In genomic region chr7:99305688-99306087, GRCm38 (mm10) we compare ENCODE assay signal across 24 mouse cellular contexts. TPM values are rescaled to one million over a fixed set of nuclear protein-coding genes. Genes with fewer than 3 reads are reported as not detected.
DNase-seq lines count a peak whose midpoint lies in the region; ATAC-seq and TF ChIP-seq lines count a peak whose summit lies in the region.
"Had no signal": no experiment of that assay in that cellular context is flagged by ENCODE, and none has a peak within 500 bp of the region (broad histone marks: within the 10 kb centered on the region; RNA-seq: fewer than 3 reads in every experiment).

No protein-coding gene starts in this region.

- no peak overlapping the region for H3K4me2 ChIP-seq in midbrain, postnatal 0 days (ENCODE audit: low read depth, low read length, poor library complexity, severe bottlenecking)
- no peak overlapping the region for H3K4me2 ChIP-seq in stomach, embryonic 16.5 days (ENCODE audit: low read depth, low read length)
- no peak overlapping the region for H3K4me2 ChIP-seq in stomach, postnatal 0 days (replicated peaks; ENCODE audit: low read depth)
- H3K4me2 ChIP-seq: limb, embryonic 15.5 days; liver, embryonic 13.5 days; neural tube, embryonic 12.5 days had no signal

- no peak overlapping the region for H3K4me3 ChIP-seq in midbrain, embryonic 10.5 days
- H3K4me3 ChIP-seq in midbrain, postnatal 0 days (ENCODE audit: low read depth, low read length): no peak overlapping the region
- no peak overlapping the region for H3K4me3 ChIP-seq in stomach, embryonic 16.5 days (replicated peaks; ENCODE audit: low read length)
- no peak overlapping the region for H3K4me3 ChIP-seq in stomach, postnatal 0 days (ENCODE audit: low read depth, low read length)
- H3K4me3 ChIP-seq: erythroblast, embryonic 14.5 days; limb, embryonic 10.5 days; limb, embryonic 15.5 days; liver, embryonic 13.5 days; neural tube, embryonic 12.5 days had no signal

- ATAC-seq in midbrain, postnatal 0 days (ENCODE audit: low FRiP score): no peak
- peak; percentile 25; the same call in 1 of the 2 replicates for ATAC-seq in stomach, embryonic 16.5 days (ENCODE audit: insufficient read depth, low FRiP score)
- no peak for ATAC-seq in stomach, postnatal 0 days (ENCODE audit: low FRiP score, low TSS enrichment)
- no peak for ATAC-seq in monocyte, adult 5-6 weeks (replicated peaks; ENCODE audit: insufficient number of reproducible peaks, low FRiP score, low TSS enrichment, poor library complexity, severe bottlenecking)

- H3K27ac ChIP-seq in midbrain, embryonic 10.5 days (replicated peaks): 0 out of 2 replicates have a peak overlapping the region, but pooled peaks have one; percentile 76
- H3K27ac ChIP-seq in midbrain, postnatal 0 days (ENCODE audit: low read depth, low read length): no peak overlapping the region
- no peak overlapping the region for H3K27ac ChIP-seq in stomach, embryonic 16.5 days (ENCODE audit: low read length)
- no peak overlapping the region for H3K27ac ChIP-seq in stomach, postnatal 0 days (replicated peaks)
- H3K27ac ChIP-seq: kidney, postnatal 0 days; limb, embryonic 15.5 days; liver, embryonic 13.5 days had no signal

- no peak overlapping the region for H3K9ac ChIP-seq in midbrain, postnatal 0 days (replicated peaks; ENCODE audit: low read length, poor library complexity, severe bottlenecking)
- no peak overlapping the region for H3K9ac ChIP-seq in stomach, embryonic 16.5 days (ENCODE audit: low read length)
- no peak overlapping the region for H3K9ac ChIP-seq in stomach, postnatal 0 days (ENCODE audit: low read length)
- H3K9ac ChIP-seq: forebrain, postnatal 0 days; limb, embryonic 15.5 days; liver, embryonic 13.5 days; neural tube, embryonic 12.5 days had no signal

- 88% methylated on average over 4 of the region's 4 CpGs for WGBS in midbrain, embryonic 10.5 days
- 83% methylated on average over 4 of the region's 4 CpGs for WGBS in midbrain, postnatal 0 days
- 56% methylated on average over 4 of the region's 4 CpGs for WGBS in stomach, embryonic 16.5 days
- WGBS in stomach, postnatal 0 days: 63% methylated on average over 4 of the region's 4 CpGs

- H3K4me1 ChIP-seq in midbrain, embryonic 10.5 days: peaks cover 67% of the 10 kb centered on the region
- peaks cover 17% of the 10 kb centered on the region for H3K4me1 ChIP-seq in midbrain, postnatal 0 days (ENCODE audit: insufficient read depth, low read length)
- peaks cover 13% of the 10 kb centered on the region; the same call in 1 of the 2 replicates for H3K4me1 ChIP-seq in stomach, embryonic 16.5 days (ENCODE audit: control insufficient read depth, insufficient read depth, low read length)
- H3K4me1 ChIP-seq in stomach, postnatal 0 days (replicated peaks; ENCODE audit: control insufficient read depth, insufficient read depth): 0 out of 2 replicates have a peak, but pooled peaks cover 2% of the 10 kb centered on the region
- H3K4me1 ChIP-seq: liver, embryonic 13.5 days had no signal

- no peak for TF ChIP-seq CTCF in midbrain, postnatal 0 days (IDR thresholded peaks at IDR 0.05)
- TF ChIP-seq CTCF in stomach, postnatal 0 days (IDR thresholded peaks at IDR 0.05; ENCODE audit: low read depth): no peak

- no peaks in the 10 kb centered on the region for H3K36me3 ChIP-seq in midbrain, embryonic 10.5 days
- H3K36me3 ChIP-seq in midbrain, postnatal 0 days (ENCODE audit: insufficient read depth, low read length): no peaks in the 10 kb centered on the region
- no peaks in the 10 kb centered on the region for H3K36me3 ChIP-seq in stomach, embryonic 16.5 days (ENCODE audit: control insufficient read depth, insufficient read depth, low read length)
- no peaks in the 10 kb centered on the region for H3K36me3 ChIP-seq in stomach, postnatal 0 days (ENCODE audit: control insufficient read depth, insufficient read depth, low read length)
- H3K36me3 ChIP-seq: G1E; limb, embryonic 10.5 days; limb, embryonic 15.5 days; liver, embryonic 13.5 days; neural tube, embryonic 12.5 days had no signal

- no peak for TF ChIP-seq EP300 in stomach, postnatal 0 days (optimal IDR thresholded peaks at IDR 0.05)

- peak; percentile 76 for DNase-seq in adrenal gland, adult 2 months
- DNase-seq in adrenal gland, adult 8-10 months: no peak
- DNase-seq in midbrain, embryonic 10.5 days (ENCODE audit: low spot score): no peak
- DNase-seq in midbrain, postnatal 0 days (ENCODE audit: low spot score): no peak
- DNase-seq in stomach, postnatal 0 days (ENCODE audit: low spot score): no peak
- DNase-seq in right cerebral cortex, postnatal 4 days: no peak
- DNase-seq: cerebellum, adult 2 months; cerebellum, postnatal 14 days; forebrain, postnatal 0 days; gastrocnemius, postnatal 10 days; kidney, adult 8-10 months; layer of hippocampus, postnatal 36 days; liver, embryonic 13.5 days; lung, adult 18-20 months; thymus, postnatal 14 days had no signal

- H3K9me3 ChIP-seq in midbrain, embryonic 10.5 days (replicated peaks): no peaks in the 10 kb centered on the region
- H3K9me3 ChIP-seq in midbrain, postnatal 0 days (ENCODE audit: low read length): no peaks in the 10 kb centered on the region
- no peaks in the 10 kb centered on the region for H3K9me3 ChIP-seq in stomach, embryonic 16.5 days (replicated peaks; ENCODE audit: control insufficient read depth, low read length)
- no peaks in the 10 kb centered on the region for H3K9me3 ChIP-seq in stomach, postnatal 0 days (ENCODE audit: control insufficient read depth, low read length)
- H3K9me3 ChIP-seq: G1E; limb, embryonic 10.5 days; limb, embryonic 15.5 days; liver, embryonic 13.5 days; megakaryocyte, embryonic 14.5 days; neural tube, embryonic 12.5 days had no signal

- H3K27me3 ChIP-seq in midbrain, embryonic 10.5 days (ENCODE audit: low read depth, poor library complexity, severe bottlenecking): peaks cover 52% of the 10 kb centered on the region
- no peaks in the 10 kb centered on the region for H3K27me3 ChIP-seq in midbrain, postnatal 0 days (ENCODE audit: insufficient read depth, low read length)
- H3K27me3 ChIP-seq in stomach, embryonic 16.5 days (ENCODE audit: control insufficient read depth, insufficient read depth, low read length): no peaks in the 10 kb centered on the region
- H3K27me3 ChIP-seq in stomach, postnatal 0 days (ENCODE audit: control insufficient read depth, insufficient read depth, low read length): no peaks in the 10 kb centered on the region
- H3K27me3 ChIP-seq: limb, embryonic 15.5 days; liver, embryonic 13.5 days; neural tube, embryonic 12.5 days had no signal

RNA-seq across cellular contexts. Expression of gene Map6, which starts 38.4 kb away (rescaled TPM):
- 10 to 100 TPM in 1 of 2 experiments, 1 to 10 TPM in 1; 7.5 to 10.2 TPM for total RNA-seq in adrenal gland, adult 2 months (2021)
- 4.9 and 7.0 TPM in 2 replicates for polyA plus RNA-seq in adrenal gland, adult 2 months (2012; rRNA removed)
- total RNA-seq in adrenal gland, adult 8-10 months (2022): 10 to 100 TPM in 3 of 4 experiments, 1 to 10 TPM in 1; 8.6 to 14.1 (median 12.4) TPM
- 27.9 and 39.5 TPM in 2 replicates for polyA plus RNA-seq in midbrain, embryonic 10.5 days (2016; fragmentation: Nextera tagmentation; extraction: Ambion mirVana)
- 326 and 332 TPM in 2 replicates for total RNA-seq in midbrain, postnatal 0 days (2014; rRNA removed)
- 117 and 126 TPM in 2 replicates for polyA plus RNA-seq in midbrain, postnatal 0 days (2015; fragmentation: Nextera tagmentation; extraction: Ambion mirVana)
- polyA plus RNA-seq in stomach, embryonic 16.5 days (2015; fragmentation: Nextera tagmentation; extraction: Ambion mirVana): 5.0 and 5.4 TPM in 2 replicates
- 8.7 and 9.1 TPM in 2 replicates for polyA plus RNA-seq in stomach, postnatal 0 days (2015; fragmentation: Nextera tagmentation; extraction: Ambion mirVana)
- total RNA-seq in monocyte, adult 5-6 weeks (2017): 0.78 to 1.5 TPM in 2 of 3 replicates, not detected in the other
- polyA plus RNA-seq: erythroblast, embryonic 14.5 days; G1E had no signal

RNA-seq across cellular contexts. Expression of gene Serpinh1, which starts 47.4 kb away (rescaled TPM):
- 100 to 1,000 TPM; 276 to 356 TPM for total RNA-seq in adrenal gland, adult 2 months (2021)
- polyA plus RNA-seq in adrenal gland, adult 2 months (2012; rRNA removed): 358 and 377 TPM in 2 replicates
- 100 to 1,000 TPM; 127 to 266 (median 171) TPM for total RNA-seq in adrenal gland, adult 8-10 months (2022)
- polyA plus RNA-seq in midbrain, embryonic 10.5 days (2016; fragmentation: Nextera tagmentation; extraction: Ambion mirVana): 789 and 882 TPM in 2 replicates
- total RNA-seq in midbrain, postnatal 0 days (2014; rRNA removed): 151 and 160 TPM in 2 replicates
- 114 and 125 TPM in 2 replicates for polyA plus RNA-seq in midbrain, postnatal 0 days (2015; fragmentation: Nextera tagmentation; extraction: Ambion mirVana)
- polyA plus RNA-seq in stomach, embryonic 16.5 days (2015; fragmentation: Nextera tagmentation; extraction: Ambion mirVana): 1,327 and 1,379 TPM in 2 replicates
- 331 and 433 TPM in 2 replicates for polyA plus RNA-seq in stomach, postnatal 0 days (2015; fragmentation: Nextera tagmentation; extraction: Ambion mirVana)
- not detected in 3 replicates for total RNA-seq in monocyte, adult 5-6 weeks (2017)
- polyA plus RNA-seq: G1E had no signal
